Mouse (Mus musculus) T-cell, adult 2 months (primary cell): ENCODE measurements around the gene Cldn34c2.
"Not testable (repeated sequence)": the region's sequence is repeated elsewhere in the genome, so short reads cannot be mapped to it uniquely, and the experiment has no call there.

Source experiments
- DNase-seq: peaks from one replicate; pipeline ENCODE4 v3.0.0; 2022; ENCODE audit warnings: low spot score

Gene Cldn34c2

DNA sequence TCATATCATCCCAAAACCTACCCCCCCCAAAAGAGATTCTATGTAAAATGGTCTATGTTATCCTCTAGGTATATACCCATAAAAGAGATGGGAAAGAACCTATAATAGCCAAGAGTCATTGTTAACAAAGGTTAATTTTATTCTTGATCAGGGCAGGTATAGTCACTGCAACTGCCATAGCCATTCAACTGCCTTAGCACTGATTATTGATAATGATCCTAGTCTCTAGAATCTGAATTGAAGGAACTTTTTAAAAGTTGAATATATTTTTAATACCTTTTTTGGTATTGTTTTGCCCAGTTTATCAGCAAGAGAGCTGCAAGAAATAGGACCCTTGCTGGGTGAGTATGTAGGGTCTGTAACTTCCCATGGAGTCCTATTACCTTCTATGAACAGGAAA is at the start of gene Cldn34c2:
Gene Cldn34c2 (plus strand): TSS at position 301 of the 400 bp plus-strand sequence.
- not testable (repeated sequence) for DNase-seq

DNA sequence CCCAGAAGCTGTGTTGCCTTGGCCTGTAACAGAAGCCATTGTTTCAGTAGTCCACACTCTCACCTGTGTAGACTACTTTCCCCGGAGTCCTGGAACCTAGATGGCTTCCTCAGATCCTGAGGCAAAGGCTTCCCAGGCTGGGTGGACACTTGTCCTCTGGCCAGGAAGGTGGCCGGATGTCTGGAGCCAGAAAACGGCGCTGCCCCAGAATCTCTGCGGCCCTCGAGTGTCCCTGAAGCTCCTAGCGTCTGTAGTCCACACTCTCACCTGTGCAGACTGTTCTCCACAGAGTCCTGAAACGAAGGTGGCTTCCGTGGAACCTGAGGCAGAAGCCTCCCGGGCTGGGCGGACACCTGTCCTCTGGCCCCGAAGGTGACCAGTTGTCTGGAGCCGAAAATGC is 30.1 kb upstream of the Cldn34c2 start:
- not testable (repeated sequence) for DNase-seq

- peak; percentile 6 for DNase-seq
Measured at GRCm38 (mm10) chrX:123612158-123612828, 30.8 kb downstream of the Cldn34c2 start.
